Mouse (Mus musculus) lung, embryonic 15.5 days (tissue): Measurements from ENCODE around the gene Olfr138. TPM values are rescaled to one million over a fixed set of nuclear protein-coding genes. Genes with fewer than 3 reads are reported as not detected.

Source experiments
- ATAC-seq: fragments of 200-750 bp; cut with Nextera tagmentation; 2 replicates; pipeline ENCODE4 v1.8.0; 2017; ENCODE audit warnings: moderate number of reproducible peaks, borderline replicate concordance; ENCODE audit not compliant: low FRiP score, low TSS enrichment; ENCODE audit errors: extremely low read depth
- H3K27ac ChIP-seq: fragments of 300-500 bp; sonication (generic); 2 replicates; pipeline ENCODE4 v1.5.1; 2015; ENCODE audit warnings: moderate library complexity, mild to moderate bottlenecking, inconsistent platforms
- H3K27me3 ChIP-seq: fragments of 300-500 bp; sonication (generic); 2 replicates; pipeline ENCODE4 v1.6.1; 2015; ENCODE audit warnings: inconsistent platforms
- H3K36me3 ChIP-seq: fragments of 300-500 bp; sonication (generic); 2 replicates; pipeline ENCODE4 v1.6.1; 2015; ENCODE audit warnings: inconsistent platforms
- H3K4me1 ChIP-seq: fragments of 300-500 bp; sonication (generic); 2 replicates; pipeline ENCODE4 v1.6.1; 2015; ENCODE audit warnings: inconsistent platforms
- H3K4me2 ChIP-seq: fragments of 300-500 bp; sonication (generic); 2 replicates; pipeline ENCODE4 v1.6.1; 2015; ENCODE audit warnings: inconsistent platforms, mild to moderate bottlenecking, moderate library complexity
- H3K4me3 ChIP-seq: fragments of 300-500 bp; sonication (generic); 2 replicates; pipeline ENCODE4 v1.5.1; 2015; ENCODE audit warnings: mild to moderate bottlenecking, inconsistent platforms
- H3K9ac ChIP-seq: fragments of 300-500 bp; sonication (generic); 2 replicates; pipeline ENCODE4 v1.6.1; 2015; ENCODE audit warnings: inconsistent platforms
- H3K9me3 ChIP-seq: fragments of 300-500 bp; sonication (generic); 2 replicates; pipeline ENCODE4 v1.6.1; 2016; ENCODE audit warnings: inconsistent platforms
- WGBS: fragments of 180-500 bp; shearing (Covaris S2); methylation state at CpG from one replicate; pipeline ENCODE4 v1.1.7; 2015; 5-methylcytosine and 5-hydroxymethylcytosine counted together
- polyA plus RNA-seq: library from polyadenylated mRNA; unstranded; fragments of >200 nt; fragmentation: Nextera tagmentation; extraction: Ambion mirVana; gene quantifications from 2 replicates; pipeline ENCODE4 v1.2.1, GENCODE M21; 2015

The Olfr138 gene
- polyA plus RNA-seq = not detected in 2 replicates

DNA sequence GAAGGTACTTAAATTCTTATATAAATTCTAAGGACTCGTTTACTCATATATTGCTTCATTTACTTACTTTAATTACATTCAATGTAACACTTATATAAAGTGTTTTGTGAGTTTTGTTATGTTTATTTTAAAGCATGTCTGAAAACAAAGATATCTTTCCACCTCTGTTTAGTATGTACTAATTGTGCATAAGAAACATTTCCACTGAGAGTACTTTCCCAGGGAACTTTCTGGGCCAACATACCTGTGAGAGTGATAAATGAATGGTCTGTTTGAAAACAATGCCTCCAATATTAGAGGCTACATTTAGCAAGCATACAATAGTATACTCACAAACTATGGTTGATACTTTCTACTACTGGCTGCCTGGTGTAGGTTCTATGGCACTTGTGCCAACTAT is at the start of gene Olfr138:
Gene Olfr138 (plus strand): TSS at position 301 of the 400 bp plus-strand sequence.
- Histone ChIP-seq H3K36me3 (no peaks in the 10 kb centered on the region), H3K4me1 (no peaks in the 10 kb centered on the region), H3K4me3 (no peak within 1 kb of the TSS), H3K9ac (no peak within 1 kb of the TSS), H3K9me3 (no peaks in the 10 kb centered on the region), H3K27me3 (no peaks in the 10 kb centered on the region), H3K4me2 (no peak within 1 kb of the TSS), H3K27ac (no peak within 1 kb of the TSS)
- no peak for ATAC-seq
- WGBS = 73% methylated on average over 1 of the region's 1 CpGs

DNA sequence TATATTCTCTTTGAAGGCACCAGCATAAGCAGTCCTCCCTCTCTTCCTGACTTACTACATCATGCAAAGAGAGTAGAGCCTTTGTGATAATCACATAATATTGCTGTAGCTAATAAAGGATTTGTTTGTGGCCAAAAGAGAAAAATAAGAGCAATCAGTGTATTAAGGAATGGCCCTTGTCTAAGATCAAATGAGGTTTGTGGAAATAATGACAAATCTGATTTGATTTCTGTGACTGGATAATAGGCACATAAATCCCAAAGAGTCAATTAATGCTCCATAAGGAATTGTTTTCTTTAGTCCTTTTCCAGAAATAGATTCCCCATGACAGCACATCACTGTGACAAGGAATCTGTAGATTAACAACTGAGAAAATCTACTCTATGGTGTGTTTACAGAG is 46.6 kb downstream of the Olfr138 start, which contains the start of gene Olfr137:
Gene Olfr137 (minus strand): TSS at position 101 of the 400 bp plus-strand sequence.
- ATAC-seq = no peak
- Histone ChIP-seq H3K9ac (no peak within 1 kb of the TSS), H3K36me3 (no peaks in the 10 kb centered on the region), H3K27ac (no peak within 1 kb of the TSS), H3K9me3 (no peaks in the 10 kb centered on the region), H3K4me2 (no peak within 1 kb of the TSS), H3K4me3 (no peak within 1 kb of the TSS), H3K27me3 (no peaks in the 10 kb centered on the region), H3K4me1 (no peaks in the 10 kb centered on the region)

Other genes starting within 250 kb of the Olfr138 start
- not detected in 2 replicates for gene Olfr129, start 201.0 kb upstream of the Olfr138 start, polyA plus RNA-seq
- gene Olfr130, start 197.1 kb upstream of the Olfr138 start, polyA plus RNA-seq = not detected in 2 replicates
- not detected in 2 replicates for gene Olfr131, start 172.3 kb upstream of the Olfr138 start, polyA plus RNA-seq
- not detected in 2 replicates for gene Olfr132, start 126.5 kb upstream of the Olfr138 start, polyA plus RNA-seq
- not detected in 2 replicates for gene Olfr133, start 115.8 kb upstream of the Olfr138 start, polyA plus RNA-seq
- gene Olfr134, start 89.6 kb upstream of the Olfr138 start, polyA plus RNA-seq = not detected in 2 replicates
- gene Olfr135, start 56.7 kb upstream of the Olfr138 start, polyA plus RNA-seq = not detected in 2 replicates
- not detected in 2 replicates for gene Olfr137, start 46.5 kb downstream of the Olfr138 start, polyA plus RNA-seq
- gene Olfr136, start 68.8 kb downstream of the Olfr138 start, polyA plus RNA-seq = not detected in 2 replicates
- not detected in 2 replicates for gene Esp36, start 159.2 kb downstream of the Olfr138 start, polyA plus RNA-seq